Mouse (Mus musculus) forebrain, embryonic 11.5 days (tissue): ENCODE measurements at regions not wholly inside any gene's neighbourhood (a gene's known extent, or its start where the extent isn't known, plus 50 kb on each side); places are given as distances from the start of the nearest gene placed in this dataset.

Source experiments
- ATAC-seq: fragments of 200-750 bp; cut with Nextera tagmentation; replicated peaks from 2 replicates; pipeline ENCODE4 v1.8.0; 2017; ENCODE audit warnings: moderate TSS enrichment; ENCODE audit not compliant: low FRiP score
- DNase-seq: peaks from one replicate; pipeline ENCODE4 v3.0.0-alpha.2; 2017; ENCODE audit warnings: low spot score
- H3K27ac ChIP-seq: fragments of 300-500 bp; sonication (generic); 2 replicates; pipeline ENCODE4 v1.5.1; 2014; ENCODE audit warnings: low read depth, low read length
- H3K27me3 ChIP-seq: fragments of 300-500 bp; sonication (generic); 2 replicates; pipeline ENCODE4 v1.6.1; 2014; ENCODE audit warnings: mild to moderate bottlenecking, low read length, mixed read lengths; ENCODE audit not compliant: control insufficient read depth, insufficient read depth
- H3K36me3 ChIP-seq: fragments of 300-500 bp; sonication (generic); 2 replicates; pipeline ENCODE4 v1.6.1; 2014; ENCODE audit warnings: mild to moderate bottlenecking, low read length, moderate library complexity, mixed read lengths; ENCODE audit not compliant: control insufficient read depth, insufficient read depth
- H3K4me1 ChIP-seq: fragments of 300-500 bp; sonication (generic); replicated peaks from 2 replicates; pipeline ENCODE4 v1.6.1; 2014; ENCODE audit warnings: low read length, mixed read lengths; ENCODE audit not compliant: control insufficient read depth, insufficient read depth
- H3K4me2 ChIP-seq: fragments of 300-500 bp; sonication (generic); 2 replicates; pipeline ENCODE4 v1.6.1; 2014; ENCODE audit warnings: low read depth, mild to moderate bottlenecking, low read length, moderate library complexity, mixed read lengths; ENCODE audit not compliant: severe bottlenecking
- H3K4me3 ChIP-seq: fragments of 300-500 bp; sonication (generic); 2 replicates; pipeline ENCODE4 v1.5.1; 2014; ENCODE audit warnings: low read depth, low read length
- H3K9ac ChIP-seq: fragments of 300-500 bp; sonication (generic); 2 replicates; pipeline ENCODE4 v1.6.1; 2014; ENCODE audit warnings: low read length
- H3K9me3 ChIP-seq: fragments of 300-500 bp; sonication (generic); 2 replicates; pipeline ENCODE4 v1.6.1; 2016; ENCODE audit warnings: low read length, mixed read lengths; ENCODE audit not compliant: control insufficient read depth
- WGBS: fragments of 180-500 bp; shearing (Covaris S2); extraction: QIAGEN DNeasy Blood & Tissue Kit; methylation state at CpG from one replicate; pipeline ENCODE4 v1.1.7; 2014; 5-methylcytosine and 5-hydroxymethylcytosine counted together

DNA sequence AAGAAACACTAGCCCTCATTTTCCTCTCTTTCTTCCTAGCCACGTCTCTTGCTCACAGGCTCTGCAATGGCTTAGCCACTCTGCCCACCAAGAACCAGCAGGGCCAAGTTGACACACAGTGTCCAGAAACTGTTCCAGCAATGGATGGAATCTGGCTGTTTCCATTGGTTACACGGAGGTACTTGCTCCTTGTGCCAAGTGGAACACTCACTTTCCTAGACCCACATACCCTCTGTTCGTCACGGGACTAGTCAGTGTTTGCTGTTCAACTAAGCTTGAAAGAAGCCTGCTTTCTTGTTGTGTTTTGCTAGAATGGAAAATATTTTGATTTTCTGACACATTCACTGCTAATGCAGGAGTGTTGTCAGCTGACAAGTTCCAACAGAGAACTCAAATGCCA lies 575.7 kb upstream of the Gulo start:
- 82% methylated on average over 4 of the region's 4 CpGs for WGBS
- H3K4me3 ChIP-seq, result no peak overlapping the region
- H3K4me1 ChIP-seq, result no peaks in the 10 kb centered on the region
- H3K36me3 ChIP-seq, result no peaks in the 10 kb centered on the region
- no peak overlapping the region for H3K27ac ChIP-seq
- H3K27me3 ChIP-seq, result no peaks in the 10 kb centered on the region
- ATAC-seq, result no peak
- no peak for DNase-seq
- no peak overlapping the region for H3K4me2 ChIP-seq
- H3K9ac ChIP-seq, result no peak overlapping the region
- H3K9me3 ChIP-seq, result no peaks in the 10 kb centered on the region

DNA sequence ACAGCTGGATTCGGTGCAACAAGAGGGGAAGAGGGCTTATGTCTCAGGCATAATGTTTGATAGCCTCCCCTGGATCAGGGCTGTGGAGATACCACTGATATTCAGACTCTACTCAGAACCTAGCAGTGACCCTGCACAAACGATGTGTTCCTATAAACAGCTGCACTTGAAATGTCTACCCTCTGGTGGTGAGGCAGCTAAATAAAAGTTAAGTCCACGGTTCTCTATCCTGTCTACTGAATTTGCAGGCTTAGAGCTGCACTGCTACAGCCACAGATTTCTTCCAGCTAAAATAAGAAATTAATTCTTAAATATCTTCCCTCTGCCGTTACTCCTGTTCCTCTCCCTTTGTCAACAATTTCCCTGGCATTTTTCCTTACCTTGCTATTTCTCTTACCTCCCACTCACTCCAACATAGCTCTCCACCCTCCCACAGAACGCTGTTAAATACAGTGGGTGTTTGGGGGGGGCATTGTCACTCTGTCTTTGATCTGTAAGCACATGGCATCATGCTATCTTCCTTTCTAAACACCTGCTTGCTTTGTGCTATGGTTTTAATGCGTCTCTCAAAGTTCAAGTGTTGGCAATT lies 571.0 kb upstream of the Gulo start:
- no peaks in the 10 kb centered on the region for H3K4me1 ChIP-seq
- no peak overlapping the region for H3K9ac ChIP-seq
- H3K4me3 ChIP-seq, result no peak overlapping the region
- no peaks in the 10 kb centered on the region for H3K9me3 ChIP-seq
- no peaks in the 10 kb centered on the region for H3K36me3 ChIP-seq
- no peak overlapping the region for H3K4me2 ChIP-seq
- H3K27ac ChIP-seq, result no peak overlapping the region
- DNase-seq (no peak), ATAC-seq (no peak)
- H3K27me3 ChIP-seq, result no peaks in the 10 kb centered on the region
- whole genome bisulfite sequencing, result 84% methylated on average over 6 of the region's 6 CpGs

DNA sequence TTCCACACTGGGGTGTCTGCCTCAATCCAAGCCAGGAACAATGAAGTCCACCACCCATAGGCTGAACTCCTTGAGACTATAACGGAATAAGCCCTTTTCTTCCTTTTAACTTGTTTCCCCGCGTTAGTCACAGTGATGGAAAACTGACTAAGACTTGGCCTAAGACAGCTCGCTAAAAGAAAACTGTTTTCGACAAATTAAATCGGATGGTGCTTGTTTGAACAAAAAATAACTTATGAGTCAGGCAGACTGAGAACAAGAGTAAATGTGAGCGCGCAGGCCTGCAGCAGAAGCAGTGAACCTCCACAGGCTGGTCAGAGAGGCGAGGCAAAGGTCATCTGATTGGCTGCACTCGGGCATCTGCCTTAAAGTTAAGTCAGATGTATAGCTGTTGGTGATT lies 557.6 kb upstream of the Gulo start:
- H3K4me2 ChIP-seq, result no peak overlapping the region
- no peaks in the 10 kb centered on the region for H3K27me3 ChIP-seq
- H3K36me3 ChIP-seq, result no peaks in the 10 kb centered on the region
- DNase-seq, result no peak
- no peaks in the 10 kb centered on the region for H3K4me1 ChIP-seq
- 82% methylated on average over 10 of the region's 10 CpGs for WGBS
- H3K4me3 ChIP-seq, result no peak overlapping the region
- H3K27ac ChIP-seq, result no peak overlapping the region
- H3K9ac ChIP-seq, result no peak overlapping the region
- H3K9me3 ChIP-seq, result no peaks in the 10 kb centered on the region
- no peak for ATAC-seq

DNA sequence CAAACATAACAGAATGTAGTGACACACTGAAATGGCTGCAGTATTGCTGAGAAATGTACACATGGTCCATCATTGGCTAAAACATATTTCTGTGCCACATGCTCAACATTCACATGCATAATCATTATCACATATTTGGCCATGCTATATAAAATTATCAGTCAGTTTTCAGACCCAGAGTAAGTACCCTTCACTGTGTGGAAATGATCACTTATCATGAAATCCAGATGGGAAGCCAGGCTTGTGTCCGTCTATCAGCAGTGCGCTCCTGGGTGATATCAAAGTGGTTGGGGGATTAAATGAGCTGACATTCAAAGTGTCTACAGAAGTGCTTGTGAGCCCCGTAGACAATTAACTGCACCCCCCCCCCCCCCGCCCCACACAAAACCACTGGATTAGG lies 553.7 kb upstream of the Gulo start:
- no peak overlapping the region for H3K4me3 ChIP-seq
- H3K27ac ChIP-seq, result no peak overlapping the region
- H3K9ac ChIP-seq, result no peak overlapping the region
- no peak overlapping the region for H3K4me2 ChIP-seq
- no peaks in the 10 kb centered on the region for H3K36me3 ChIP-seq
- DNase-seq (no peak), ATAC-seq (no peak)
- 53% methylated on average over 4 of the region's 4 CpGs for WGBS
- H3K4me1 ChIP-seq, result no peaks in the 10 kb centered on the region
- no peaks in the 10 kb centered on the region for H3K9me3 ChIP-seq
- H3K27me3 ChIP-seq, result no peaks in the 10 kb centered on the region

DNA sequence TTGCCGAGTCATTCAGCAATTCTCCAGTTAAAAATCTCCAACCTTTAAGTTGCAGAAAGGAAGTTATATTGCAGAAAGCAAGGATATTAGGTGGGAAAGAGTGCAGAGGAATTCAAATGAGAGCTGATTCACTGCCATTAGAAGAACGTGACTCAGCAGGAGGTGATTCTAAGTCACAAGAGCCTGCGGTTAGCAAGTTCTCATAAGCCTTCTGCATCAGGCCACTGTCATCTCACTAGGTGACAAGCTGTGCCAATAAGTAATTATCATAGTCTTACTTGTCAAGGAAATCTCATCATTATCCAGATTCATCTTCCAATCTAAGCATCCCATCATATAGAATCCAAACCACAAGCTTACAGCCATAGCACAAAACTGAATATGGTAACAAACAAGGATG lies 552.7 kb upstream of the Gulo start:
- WGBS, result 72% methylated on average over 3 of the region's 3 CpGs
- no peak overlapping the region for H3K4me2 ChIP-seq
- H3K4me3 ChIP-seq, result no peak overlapping the region
- no peak overlapping the region for H3K27ac ChIP-seq
- DNase-seq, result no peak
- H3K27me3 ChIP-seq, result no peaks in the 10 kb centered on the region
- no peaks in the 10 kb centered on the region for H3K36me3 ChIP-seq
- ATAC-seq, result no peak
- H3K9ac ChIP-seq, result no peak overlapping the region
- H3K9me3 ChIP-seq, result no peaks in the 10 kb centered on the region
- H3K4me1 ChIP-seq, result no peaks in the 10 kb centered on the region

DNA sequence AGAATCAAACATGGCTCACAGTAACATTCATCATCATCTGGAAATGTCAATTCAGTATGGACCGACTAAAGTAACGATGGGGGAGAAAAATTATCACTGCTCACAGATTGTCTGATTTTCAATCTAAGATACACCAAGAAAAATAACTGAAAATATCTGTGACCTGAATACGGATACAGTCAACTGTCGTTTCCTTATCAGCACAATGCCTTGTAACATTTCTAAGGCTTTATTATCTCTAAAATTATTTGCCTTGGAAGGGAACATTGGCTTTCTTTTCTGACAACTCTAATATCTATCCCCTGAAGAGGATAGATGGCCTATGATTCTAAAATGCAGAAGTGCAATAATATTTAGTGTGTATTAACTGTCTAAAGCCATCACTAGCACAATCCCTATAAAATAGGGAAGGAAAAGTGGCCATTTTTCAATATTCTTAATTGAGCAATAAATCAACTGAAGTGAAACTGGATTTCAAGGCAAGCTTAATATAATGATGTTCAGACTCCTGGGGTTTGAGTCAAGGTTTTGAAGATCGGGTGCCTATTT lies 552.1 kb upstream of the Gulo start:
- 91% methylated on average over 5 of the region's 5 CpGs for WGBS
- H3K9ac ChIP-seq, result no peak overlapping the region
- H3K27ac ChIP-seq, result no peak overlapping the region
- no peaks in the 10 kb centered on the region for H3K4me1 ChIP-seq
- no peak for DNase-seq
- ATAC-seq, result no peak
- no peak overlapping the region for H3K4me3 ChIP-seq
- no peaks in the 10 kb centered on the region for H3K27me3 ChIP-seq
- no peaks in the 10 kb centered on the region for H3K9me3 ChIP-seq
- H3K4me2 ChIP-seq, result no peak overlapping the region
- no peaks in the 10 kb centered on the region for H3K36me3 ChIP-seq

DNA sequence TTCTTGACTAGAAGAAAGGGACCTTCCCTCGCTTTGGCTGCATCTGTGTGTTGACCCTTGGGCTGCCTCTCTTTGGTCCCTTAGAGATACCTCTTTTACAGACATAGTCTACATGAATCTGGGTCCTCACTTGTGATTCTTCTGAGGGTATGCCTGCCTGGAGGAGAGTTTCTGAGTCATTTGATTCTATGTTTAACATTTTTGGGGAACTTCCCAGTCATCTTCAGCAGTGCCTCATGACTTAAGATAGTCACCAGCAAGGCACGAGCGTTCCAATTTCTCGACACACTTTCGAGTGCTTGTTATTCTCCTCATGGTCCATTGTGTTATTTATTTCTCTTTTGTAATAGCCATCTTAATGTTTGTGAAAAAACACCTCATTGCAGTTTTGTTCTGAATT lies 549.4 kb upstream of the Gulo start:
- no peaks in the 10 kb centered on the region for H3K36me3 ChIP-seq
- DNase-seq (no peak), ATAC-seq (no peak)
- H3K4me2 ChIP-seq, result no peak overlapping the region
- no peaks in the 10 kb centered on the region for H3K4me1 ChIP-seq
- no peaks in the 10 kb centered on the region for H3K9me3 ChIP-seq
- H3K9ac ChIP-seq, result no peak overlapping the region
- 93% methylated on average over 5 of the region's 5 CpGs for WGBS
- H3K4me3 ChIP-seq, result no peak overlapping the region
- H3K27ac ChIP-seq, result no peak overlapping the region
- H3K27me3 ChIP-seq, result no peaks in the 10 kb centered on the region

DNA sequence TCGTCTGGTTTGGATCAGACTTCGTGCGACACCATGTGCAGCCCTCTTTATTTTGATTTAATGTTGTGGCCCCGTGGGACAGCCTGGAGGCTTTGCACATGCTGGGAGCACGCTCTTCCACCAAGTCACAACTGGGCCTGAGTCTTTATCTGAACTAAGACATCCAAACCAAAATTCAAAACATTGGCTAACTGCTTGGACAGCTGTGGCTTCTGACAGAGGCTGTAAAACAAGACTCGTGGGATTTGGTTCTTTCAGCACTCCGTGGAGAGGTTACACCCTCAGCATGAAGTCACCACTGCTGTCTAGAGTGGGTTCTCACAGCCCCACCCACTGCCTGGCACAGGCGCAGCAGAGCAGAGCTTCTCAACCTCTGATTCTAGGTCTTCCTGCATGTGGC lies 548.6 kb upstream of the Gulo start:
- H3K4me2 ChIP-seq, result no peak overlapping the region
- H3K27ac ChIP-seq, result no peak overlapping the region
- H3K9me3 ChIP-seq, result no peaks in the 10 kb centered on the region
- no peak overlapping the region for H3K4me3 ChIP-seq
- no peaks in the 10 kb centered on the region for H3K36me3 ChIP-seq
- DNase-seq (no peak), ATAC-seq (no peak)
- WGBS, result 84% methylated on average over 8 of the region's 8 CpGs
- H3K9ac ChIP-seq, result no peak overlapping the region
- H3K4me1 ChIP-seq, result no peaks in the 10 kb centered on the region
- H3K27me3 ChIP-seq, result no peaks in the 10 kb centered on the region

DNA sequence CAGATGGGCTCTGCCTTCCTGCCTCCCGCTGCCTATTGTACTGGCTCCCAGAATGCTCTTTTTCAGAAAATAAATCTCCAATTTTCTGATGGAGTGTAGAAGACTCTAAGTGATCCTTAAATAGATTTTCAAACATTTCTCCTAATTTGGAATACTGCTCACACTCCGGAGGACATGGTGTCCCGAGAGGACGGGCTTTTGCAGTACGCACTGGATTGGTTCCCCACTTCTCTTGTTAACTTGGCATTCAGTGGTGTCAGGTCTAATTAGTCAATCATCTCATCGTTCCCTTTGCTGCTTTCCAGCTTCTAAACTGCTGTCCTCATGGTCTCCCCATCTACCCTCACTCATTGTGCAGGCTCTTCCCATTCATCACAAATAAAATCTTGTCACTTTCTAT lies 529.5 kb upstream of the Gulo start:
- 82% methylated on average over 6 of the region's 6 CpGs for WGBS
- ATAC-seq, result no peak
- no peak overlapping the region for H3K4me2 ChIP-seq
- H3K4me1 ChIP-seq, result no peaks in the 10 kb centered on the region
- no peak overlapping the region for H3K27ac ChIP-seq
- H3K9ac ChIP-seq, result no peak overlapping the region
- H3K4me3 ChIP-seq, result no peak overlapping the region
- DNase-seq, result no peak
- H3K27me3 ChIP-seq, result no peaks in the 10 kb centered on the region
- no peaks in the 10 kb centered on the region for H3K36me3 ChIP-seq
- no peaks in the 10 kb centered on the region for H3K9me3 ChIP-seq
